Mouse (Mus musculus): ENCODE data around the gene Shtn1. TPM values are rescaled to one million over a fixed set of nuclear protein-coding genes. Genes with fewer than 3 reads are reported as not detected.

Shtn1 gene
- polyA plus RNA-seq, 1 experiment from 2014 or later: 24.0 TPM

DNA sequence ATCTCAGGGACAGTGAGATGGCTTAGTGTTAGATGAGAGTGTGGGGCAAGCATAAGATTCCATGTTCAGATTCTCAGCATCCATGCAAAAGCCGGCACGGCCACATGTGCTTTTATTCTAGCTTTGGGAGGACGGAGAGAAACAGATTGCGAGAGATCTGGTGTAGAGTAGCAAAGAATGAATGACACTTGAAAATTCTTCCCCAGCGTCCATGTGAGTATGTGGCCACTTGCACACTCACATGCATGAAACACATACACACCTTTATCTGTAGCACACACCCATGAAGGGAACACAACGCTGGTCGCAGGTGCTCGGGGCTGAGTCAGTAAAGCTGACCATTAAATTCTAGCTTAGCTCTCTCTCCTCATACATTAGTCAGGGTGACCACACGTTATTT, 24.3 kb downstream of the Shtn1 start:
- Histone ChIP-seq H3K9ac (no peak overlapping the region), H3K4me3 (no peak overlapping the region), H3K36me3 (ENCODE audit: poor library complexity, severe bottlenecking) (no peaks in the 10 kb centered on the region), H3K4me2 (no peak overlapping the region), H3K27ac (no peak overlapping the region), H3K9me3 (replicated peaks) (no peaks in the 10 kb centered on the region), H3K27me3 (peaks cover 8% of the 10 kb centered on the region; the same call in 1 of the 2 replicates), H3K4me1 (peaks cover 43% of the 10 kb centered on the region)
- WGBS: 87% methylated on average over 9 of the region's 9 CpGs
- ATAC-seq: no peak

GRCm38 (mm10) chr19:59048852-59049251, 27.0 kb downstream of the Shtn1 start:
- no peaks in the 10 kb centered on the region for H3K9me3 ChIP-seq (replicated peaks)
- H3K27ac ChIP-seq: no peak overlapping the region
- H3K36me3 ChIP-seq (ENCODE audit: poor library complexity, severe bottlenecking): no peaks in the 10 kb centered on the region
- H3K4me2 ChIP-seq: no peak overlapping the region
- no peak overlapping the region for H3K4me3 ChIP-seq
- H3K9ac ChIP-seq: no peak overlapping the region
- WGBS: 86% methylated on average over 6 of the region's 6 CpGs
- no peak for ATAC-seq
- peaks cover 37% of the 10 kb centered on the region for H3K4me1 ChIP-seq
- H3K27me3 ChIP-seq: peaks cover 13% of the 10 kb centered on the region

DNA sequence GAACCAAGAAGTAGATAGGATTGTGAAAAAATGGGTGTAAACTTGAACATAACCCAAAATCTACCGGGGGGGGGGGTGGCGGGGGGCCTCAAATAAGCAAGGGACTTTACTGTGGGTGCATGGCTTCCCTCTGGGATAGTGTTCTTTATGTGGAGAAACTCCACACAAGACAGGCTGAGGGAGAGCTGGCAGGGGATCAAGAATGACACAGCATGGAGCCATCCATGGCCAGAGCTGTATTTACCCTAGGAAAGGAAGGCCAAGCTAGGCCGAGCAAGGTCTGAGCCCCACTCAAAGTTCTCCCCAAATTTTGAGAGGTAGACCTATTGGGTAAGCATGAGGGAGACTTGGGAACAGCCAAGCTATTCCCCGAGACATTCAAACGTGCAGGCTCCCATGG, 28.4 kb downstream of the Shtn1 start:
- H3K9ac ChIP-seq: no peak overlapping the region
- no peaks in the 10 kb centered on the region for H3K36me3 ChIP-seq (ENCODE audit: poor library complexity, severe bottlenecking)
- H3K9me3 ChIP-seq (replicated peaks): no peaks in the 10 kb centered on the region
- H3K27me3 ChIP-seq: peaks cover 13% of the 10 kb centered on the region
- 82% methylated on average over 5 of the region's 5 CpGs for WGBS
- no peak overlapping the region for H3K27ac ChIP-seq
- H3K4me2 ChIP-seq: no peak overlapping the region
- ATAC-seq: no peak
- H3K4me1 ChIP-seq: peaks cover 33% of the 10 kb centered on the region
- H3K4me3 ChIP-seq: no peak overlapping the region

- Histone ChIP-seq H3K4me2 (no peak overlapping the region), H3K4me1 (peaks cover 18% of the 10 kb centered on the region), H3K36me3 (ENCODE audit: poor library complexity, severe bottlenecking) (no peaks in the 10 kb centered on the region), H3K27me3 (peaks cover 42% of the 10 kb centered on the region), H3K9ac (no peak overlapping the region), H3K9me3 (replicated peaks) (no peaks in the 10 kb centered on the region), H3K27ac (no peak overlapping the region), H3K4me3 (no peak overlapping the region)
- 91% methylated on average over 3 of the region's 3 CpGs for WGBS
- ATAC-seq: no peak
Observed at GRCm38 (mm10) chr19:59041086-59041485, 34.8 kb downstream of the Shtn1 start.

DNA sequence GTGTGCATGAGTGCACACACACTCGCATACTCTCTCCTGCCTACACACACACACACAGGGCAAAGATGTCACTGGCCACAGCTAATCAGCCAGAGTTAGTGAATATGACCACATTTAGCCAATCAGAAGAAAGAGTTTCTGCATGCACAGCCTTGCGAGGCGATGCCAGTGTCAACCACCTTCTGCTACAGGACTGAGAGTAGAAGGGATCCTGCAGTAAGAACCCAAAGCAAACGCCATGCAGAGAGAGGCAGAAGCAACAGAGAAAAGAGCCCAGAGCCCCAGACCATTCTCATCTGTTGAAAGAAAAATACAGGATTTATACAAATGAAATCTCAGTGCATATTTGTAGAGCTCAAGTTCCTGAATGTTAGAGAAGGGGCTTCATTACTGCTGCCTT, 37.1 kb downstream of the Shtn1 start:
- H3K4me3 ChIP-seq: no peak overlapping the region
- H3K36me3 ChIP-seq (ENCODE audit: poor library complexity, severe bottlenecking): peaks cover 14% of the 10 kb centered on the region
- WGBS: 87% methylated on average over 4 of the region's 4 CpGs
- H3K4me1 ChIP-seq: peaks cover 8% of the 10 kb centered on the region
- H3K4me2 ChIP-seq: no peak overlapping the region
- no peak overlapping the region for H3K27ac ChIP-seq
- peaks cover 43% of the 10 kb centered on the region for H3K27me3 ChIP-seq
- H3K9me3 ChIP-seq (replicated peaks): peaks cover 4% of the 10 kb centered on the region; the same call in 1 of the 2 replicates
- H3K9ac ChIP-seq: no peak overlapping the region
- no peak for ATAC-seq

DNA sequence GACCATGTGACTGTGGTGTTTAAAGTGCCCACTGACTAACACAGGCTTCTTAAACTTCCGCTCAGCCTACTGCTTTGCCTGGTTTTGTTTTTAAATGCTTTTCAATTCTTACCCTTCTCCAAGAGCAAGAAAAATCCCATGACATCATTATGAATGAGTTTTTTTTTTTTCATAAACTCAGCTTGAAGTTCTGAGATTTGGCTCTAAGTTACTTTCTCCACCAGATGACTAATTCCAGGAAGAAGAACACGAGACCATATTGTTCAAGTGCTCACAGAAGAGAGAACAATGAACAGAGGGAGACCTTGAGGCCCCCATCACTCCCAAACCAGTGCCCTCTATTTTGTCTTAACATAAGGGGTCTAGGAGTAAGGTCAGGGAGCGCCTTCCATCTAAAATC, 39.1 kb downstream of the Shtn1 start:
- Histone ChIP-seq H3K27me3 (peaks cover 37% of the 10 kb centered on the region), H3K4me2 (no peak overlapping the region), H3K9ac (no peak overlapping the region), H3K9me3 (replicated peaks) (peaks cover 4% of the 10 kb centered on the region; the same call in 1 of the 2 replicates), H3K4me3 (no peak overlapping the region), H3K36me3 (ENCODE audit: poor library complexity, severe bottlenecking) (peaks cover 15% of the 10 kb centered on the region), H3K27ac (no peak overlapping the region), H3K4me1 (no peaks in the 10 kb centered on the region)
- WGBS: 69% methylated on average over 3 of the region's 3 CpGs
- ATAC-seq: no peak

- ATAC-seq: no peak
- Histone ChIP-seq H3K4me2 (no peak overlapping the region), H3K27ac (no peak overlapping the region), H3K4me3 (no peak overlapping the region), H3K4me1 (no peaks in the 10 kb centered on the region), H3K27me3 (peaks cover 13% of the 10 kb centered on the region), H3K9ac (no peak overlapping the region), H3K36me3 (ENCODE audit: poor library complexity, severe bottlenecking) (peaks cover 18% of the 10 kb centered on the region), H3K9me3 (replicated peaks) (peaks cover 4% of the 10 kb centered on the region; the same call in 1 of the 2 replicates)
- 59% methylated on average over 4 of the region's 4 CpGs for WGBS
Observed at GRCm38 (mm10) chr19:59033241-59033640, 42.7 kb downstream of the Shtn1 start.

DNA sequence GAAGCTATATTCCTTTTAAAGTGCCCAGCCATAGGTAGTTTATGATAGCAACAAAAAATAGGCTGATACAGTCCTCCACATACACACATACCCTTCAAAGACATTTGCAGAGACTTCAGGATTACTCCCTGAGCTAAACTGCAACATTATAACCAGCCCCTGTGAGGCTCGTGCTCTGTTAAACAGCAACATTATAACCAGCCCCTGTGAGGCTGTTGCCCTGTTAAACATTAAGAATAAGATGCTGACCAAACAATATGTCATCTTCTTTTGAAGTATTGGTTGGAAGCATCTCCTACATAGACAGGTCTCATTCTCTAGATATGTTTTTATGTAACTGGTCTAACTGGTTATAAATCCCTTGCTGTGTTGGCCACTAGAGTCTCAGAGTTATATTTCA, 45.7 kb downstream of the Shtn1 start:
- WGBS: 77% methylated on average over 1 of the region's 1 CpGs
- peaks cover 4% of the 10 kb centered on the region; the same call in 1 of the 2 replicates for H3K9me3 ChIP-seq (replicated peaks)
- no peak for ATAC-seq
- H3K36me3 ChIP-seq (ENCODE audit: poor library complexity, severe bottlenecking): peaks cover 13% of the 10 kb centered on the region
- H3K4me2 ChIP-seq: no peak overlapping the region
- H3K27ac ChIP-seq: no peak overlapping the region
- 0 out of 2 replicates have a peak, but pooled peaks cover 2% of the 10 kb centered on the region for H3K27me3 ChIP-seq
- H3K9ac ChIP-seq: no peak overlapping the region
- no peaks in the 10 kb centered on the region for H3K4me1 ChIP-seq
- H3K4me3 ChIP-seq: no peak overlapping the region

DNA sequence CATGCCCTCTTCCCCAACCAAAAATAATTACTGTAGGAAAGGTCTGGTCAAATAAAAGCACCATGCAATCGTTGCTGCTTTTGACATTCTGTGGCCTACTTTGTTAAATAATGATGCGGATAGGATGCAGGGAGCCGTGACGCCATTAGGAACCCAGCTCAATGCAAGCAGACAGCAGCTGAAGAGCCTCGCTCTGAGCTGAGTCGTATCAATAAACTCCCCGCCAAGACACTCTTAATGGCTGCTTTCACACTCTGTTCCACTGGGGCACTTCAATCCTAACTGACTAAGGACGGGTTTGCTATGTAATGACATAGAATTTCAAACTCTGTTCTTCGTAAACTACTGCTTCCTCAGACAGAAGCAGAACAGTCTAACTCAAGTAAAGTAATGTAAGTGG, 46.9 kb downstream of the Shtn1 start:
- H3K9ac ChIP-seq: no peak overlapping the region
- H3K4me1 ChIP-seq: no peaks in the 10 kb centered on the region
- no peaks in the 10 kb centered on the region for H3K9me3 ChIP-seq (replicated peaks)
- ATAC-seq: 0 out of 2 replicates have a peak, but pooled peaks have one; percentile 57
- H3K27me3 ChIP-seq: no peaks in the 10 kb centered on the region
- no peak overlapping the region for H3K27ac ChIP-seq
- no peak overlapping the region for H3K4me3 ChIP-seq
- peaks cover 4% of the 10 kb centered on the region for H3K36me3 ChIP-seq (ENCODE audit: poor library complexity, severe bottlenecking)
- H3K4me2 ChIP-seq: no peak overlapping the region
- 56% methylated on average over 9 of the region's 9 CpGs for WGBS

DNA sequence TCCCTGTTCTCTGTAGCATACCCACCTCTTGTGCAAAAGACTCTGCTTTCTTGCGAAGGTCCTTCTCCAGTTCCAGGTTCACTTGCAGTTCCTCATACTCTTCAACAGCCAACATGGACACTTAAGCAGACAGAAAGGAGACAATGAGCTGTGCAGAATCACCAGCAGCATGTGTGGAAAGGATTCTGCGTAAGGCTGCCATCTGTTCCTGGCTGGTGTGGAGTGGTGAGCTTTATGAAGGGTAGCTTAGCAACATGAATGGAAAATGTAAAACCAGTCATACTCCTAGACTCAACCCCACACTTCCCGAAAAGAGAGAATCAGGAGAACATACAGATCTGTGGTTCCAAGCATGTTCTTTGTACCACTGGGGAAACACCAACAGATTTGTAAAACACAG, 47.8 kb downstream of the Shtn1 start:
- no peaks in the 10 kb centered on the region for H3K4me1 ChIP-seq
- no peak overlapping the region for H3K9ac ChIP-seq
- 85% methylated on average over 3 of the region's 3 CpGs for WGBS
- no peak overlapping the region for H3K4me3 ChIP-seq
- H3K4me2 ChIP-seq: no peak overlapping the region
- peaks cover 3% of the 10 kb centered on the region; the same call in 1 of the 2 replicates for H3K36me3 ChIP-seq (ENCODE audit: poor library complexity, severe bottlenecking)
- no peak overlapping the region for H3K27ac ChIP-seq
- no peaks in the 10 kb centered on the region for H3K9me3 ChIP-seq (replicated peaks)
- H3K27me3 ChIP-seq: no peaks in the 10 kb centered on the region
- ATAC-seq: peak; percentile 66; the same call in 1 of the 2 replicates

- WGBS: 97% methylated on average over 3 of the region's 3 CpGs
- Histone ChIP-seq H3K27me3 (no peaks in the 10 kb centered on the region), H3K27ac (no peak overlapping the region), H3K36me3 (ENCODE audit: poor library complexity, severe bottlenecking) (peaks cover 29% of the 10 kb centered on the region), H3K4me3 (no peak overlapping the region), H3K4me2 (no peak overlapping the region), H3K9me3 (replicated peaks) (no peaks in the 10 kb centered on the region; the same call in 1 of the 2 replicates), H3K9ac (no peak overlapping the region), H3K4me1 (no peaks in the 10 kb centered on the region)
- ATAC-seq: no peak
Observed at GRCm38 (mm10) chr19:59023876-59024275, 52.0 kb downstream of the Shtn1 start.

DNA sequence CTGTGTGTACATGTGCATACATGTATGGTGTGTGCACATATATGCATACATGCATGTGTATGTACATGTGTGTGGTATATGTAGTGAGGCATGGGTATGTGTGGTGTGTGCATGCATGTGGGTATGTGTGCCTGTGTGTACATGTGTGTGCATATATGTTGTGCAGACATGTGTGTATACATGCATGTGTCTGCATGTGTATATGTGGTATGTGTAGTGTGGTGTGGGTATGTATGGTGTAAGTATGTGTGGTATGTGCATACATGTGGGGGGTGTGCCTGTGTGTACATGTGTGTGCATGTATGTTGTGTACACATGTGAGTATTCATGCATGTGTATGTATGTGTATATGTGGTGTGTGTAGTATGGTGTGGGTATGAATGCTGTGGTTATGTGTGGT, 54.3 kb downstream of the Shtn1 start:
- no peak for ATAC-seq

DNA sequence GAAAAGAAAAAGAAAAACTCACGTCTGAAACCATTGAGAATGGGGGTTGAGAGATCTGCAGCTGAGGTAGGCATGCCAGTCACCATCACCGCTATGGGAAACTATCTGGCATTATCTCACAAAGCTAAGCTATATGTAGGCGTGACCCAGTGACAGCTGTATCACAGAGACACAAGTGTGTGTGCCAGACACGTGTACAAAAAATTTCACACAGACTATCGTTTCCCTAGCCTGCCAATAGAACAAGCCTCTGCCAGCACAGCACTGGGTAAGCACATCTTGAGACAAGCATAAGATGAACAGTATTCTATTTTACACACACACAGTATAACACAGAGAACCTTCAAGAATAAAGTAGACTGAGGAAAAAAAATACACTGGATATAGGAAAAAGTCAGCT, 65.1 kb downstream of the Shtn1 start:
- Histone ChIP-seq H3K27ac (no peak overlapping the region), H3K4me2 (no peak overlapping the region), H3K9me3 (replicated peaks) (no peaks in the 10 kb centered on the region), H3K36me3 (ENCODE audit: poor library complexity, severe bottlenecking) (0 out of 2 replicates have a peak, but pooled peaks cover 7% of the 10 kb centered on the region), H3K4me1 (peaks cover 17% of the 10 kb centered on the region), H3K9ac (no peak overlapping the region), H3K27me3 (peaks cover 32% of the 10 kb centered on the region), H3K4me3 (no peak overlapping the region)
- ATAC-seq: peak; percentile 48; the same call in 1 of the 2 replicates
- WGBS: 59% methylated on average over 5 of the region's 5 CpGs

More for the DNA sequence above, 54.3 kb downstream of the Shtn1 start:
- Histone ChIP-seq H3K4me1 (no peaks in the 10 kb centered on the region), H3K9me3 (replicated peaks) (no peaks in the 10 kb centered on the region; the same call in 1 of the 2 replicates), H3K4me3 (no peak overlapping the region), H3K27ac (no peak overlapping the region), H3K4me2 (no peak overlapping the region), H3K27me3 (peaks cover 4% of the 10 kb centered on the region; the same call in 1 of the 2 replicates), H3K9ac (no peak overlapping the region), H3K36me3 (ENCODE audit: poor library complexity, severe bottlenecking) (peaks cover 29% of the 10 kb centered on the region)
